Mouse (Mus musculus) G1E (cell line): ENCODE results near the gene Itfg2.

Experiments
- CTCF ChIP-seq: IDR thresholded peaks from 2 replicates; pipeline ENCODE4 v1.5.1; 2012; ENCODE audit warnings: low read depth, low read length, inconsistent platforms, mixed read lengths
- GATA2 ChIP-seq: IDR thresholded peaks from 2 replicates; pipeline ENCODE4 v1.6.1; 2012; ENCODE audit warnings: low read depth, low read length, inconsistent platforms, borderline replicate concordance

DNA sequence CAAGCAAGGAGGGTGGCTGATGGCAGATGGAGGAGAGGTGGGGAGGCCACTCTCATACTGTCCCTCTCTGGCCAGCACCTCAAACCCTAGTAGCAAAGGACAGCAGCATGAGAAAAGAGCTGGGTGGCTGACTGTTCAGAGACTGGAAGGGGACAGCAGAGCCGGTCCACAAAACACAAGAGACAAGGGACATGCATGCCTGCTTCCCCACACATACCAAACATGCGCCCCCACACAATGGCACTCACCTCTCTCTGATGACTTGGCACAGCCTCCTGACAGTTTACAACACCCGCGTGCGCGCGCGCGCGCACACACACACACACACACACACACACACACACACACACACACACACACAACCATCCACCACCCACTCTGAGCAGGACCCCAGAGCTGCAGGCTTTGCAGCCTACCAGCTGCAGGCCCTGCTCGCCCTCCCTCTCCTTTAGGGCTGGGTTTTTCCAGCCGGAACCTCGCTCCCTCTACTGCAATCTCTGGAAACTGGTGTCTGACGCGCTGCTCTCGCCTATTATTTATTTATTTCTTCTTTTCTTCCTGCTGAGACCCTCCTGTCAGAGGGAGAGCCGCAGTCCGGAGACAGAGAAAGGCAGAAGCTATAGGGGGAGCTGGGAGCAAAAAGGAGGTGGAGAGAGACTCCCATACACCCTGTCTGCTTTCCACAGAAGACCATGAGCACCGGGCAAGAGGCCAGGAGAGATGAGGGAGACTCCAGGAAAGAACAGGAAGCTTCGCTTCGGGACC is 25.1 kb downstream of the Itfg2 start:
- no peak for TF ChIP-seq GATA2
- TF ChIP-seq CTCF: no peak
